Mouse (Mus musculus) CH12.LX (cell line): ENCODE results near the gene Gm17268. TPM values are rescaled to one million over a fixed set of nuclear protein-coding genes. Genes with fewer than 3 reads are reported as not detected.

ENCODE experiments used
- DNase-seq: peaks from one replicate; pipeline ENCODE4 v3.0.0-alpha.2; 2013; ENCODE audit errors: extremely low read depth
- H3K27ac ChIP-seq: 2 replicates; pipeline ENCODE4 v1.5.1; 2012; ENCODE audit warnings: low read depth, mild to moderate bottlenecking, control low read depth, moderate library complexity; ENCODE audit not compliant: insufficient read depth
- H3K27me3 ChIP-seq: replicated peaks from 2 replicates; pipeline ENCODE3; 2012; ENCODE audit warnings: inconsistent platforms
- H3K36me3 ChIP-seq, 2 experiments: replicated peaks in 1 of 2; 2 replicates each; pipeline versions ENCODE3 to v1.6.1; 2012; ENCODE audit warnings: inconsistent platforms in 1 of 2, low read length in 1 of 2, mild to moderate bottlenecking in 1 of 2, mixed read lengths in 1 of 2, moderate library complexity in 1 of 2; ENCODE audit not compliant: control insufficient read depth in 1 of 2, insufficient read depth in 1 of 2
- H3K4me1 ChIP-seq, 2 experiments: 2 replicates each; pipeline ENCODE4 v1.6.1; 2012; ENCODE audit warnings: inconsistent platforms in 1 of 2, moderate library complexity in 1 of 2; ENCODE audit not compliant: insufficient read depth in 2 of 2, control insufficient read depth in 1 of 2
- H3K4me2 ChIP-seq: 2 replicates; pipeline ENCODE4 v1.6.1; 2012; ENCODE audit warnings: low read depth, mild to moderate bottlenecking, control low read depth; ENCODE audit not compliant: poor library complexity, insufficient read depth, severe bottlenecking
- H3K4me3 ChIP-seq, 3 experiments: fragments of 150-350 bp in 1 of 3; sonication (generic) in 1 of 3; replicated peaks in 1 of 3; 2 replicates each; pipeline versions ENCODE3 to v1.5.1; 2011 to 2012; ENCODE audit warnings: low read depth in 2 of 3, low read length in 2 of 3, mild to moderate bottlenecking in 2 of 3, moderate library complexity in 2 of 3, control low read depth in 1 of 3, improper control_type of control experiment in 1 of 3, inconsistent platforms in 1 of 3, mixed read lengths in 1 of 3; ENCODE audit not compliant: poor library complexity in 1 of 3
- H3K79me2 ChIP-seq: replicated peaks from 2 replicates; pipeline ENCODE4 v1.6.1; 2012; ENCODE audit warnings: mild to moderate bottlenecking, moderate library complexity; ENCODE audit not compliant: control insufficient read depth, poor library complexity, insufficient read depth, severe bottlenecking; ENCODE audit errors: extremely low read depth
- H3K9ac ChIP-seq: 2 replicates; pipeline ENCODE4 v1.6.1; 2012; ENCODE audit warnings: low read depth, mild to moderate bottlenecking, control low read depth, moderate library complexity; ENCODE audit not compliant: insufficient read depth
- H3K9me3 ChIP-seq: replicated peaks from 2 replicates; pipeline ENCODE3; 2012; ENCODE audit warnings: low read length, inconsistent platforms, mixed read lengths
- BHLHE40 ChIP-seq: IDR thresholded peaks from 2 replicates; pipeline ENCODE4 v1.6.1; 2011; ENCODE audit warnings: mild to moderate bottlenecking, low read depth, low read length, improper control_type of control experiment
- CHD1 ChIP-seq: IDR thresholded peaks from 2 replicates; pipeline ENCODE4 v1.6.1; 2012; ENCODE audit warnings: low read depth, low read length, improper control_type of control experiment, inconsistent platforms
- E2F4 ChIP-seq: IDR thresholded peaks from 2 replicates; pipeline ENCODE4 v1.6.1; 2011; ENCODE audit warnings: low read depth, low read length, improper control_type of control experiment; ENCODE audit not compliant: insufficient replicate concordance
- ELF1 ChIP-seq: IDR thresholded peaks from 2 replicates; pipeline ENCODE4 v1.6.1; 2014; ENCODE audit warnings: low read depth, mild to moderate bottlenecking, inconsistent platforms, low read length, improper control_type of control experiment
- ETS1 ChIP-seq: conservative IDR thresholded peaks from 2 replicates; pipeline ENCODE4 v1.6.1; 2012; ENCODE audit warnings: low read depth, mild to moderate bottlenecking, inconsistent platforms, low read length, improper control_type of control experiment, moderate library complexity
- GABPA ChIP-seq: IDR thresholded peaks from 2 replicates; pipeline ENCODE4 v1.6.1; 2012; ENCODE audit warnings: low read depth, low read length, improper control_type of control experiment, inconsistent platforms; ENCODE audit not compliant: insufficient replicate concordance
- JUN ChIP-seq: IDR thresholded peaks from 2 replicates; pipeline ENCODE4 v1.6.1; 2011; ENCODE audit warnings: low read depth, mild to moderate bottlenecking, low read length, improper control_type of control experiment, moderate library complexity; ENCODE audit not compliant: insufficient read depth
- KAT2A ChIP-seq: IDR thresholded peaks from 2 replicates; pipeline ENCODE4 v1.6.1; 2012; ENCODE audit warnings: low read length, improper control_type of control experiment, inconsistent platforms; ENCODE audit not compliant: insufficient replicate concordance
- MYC ChIP-seq: IDR thresholded peaks from 2 replicates; pipeline ENCODE4 v1.6.1; 2011; ENCODE audit warnings: low read depth, mild to moderate bottlenecking, improper control_type of control experiment, low read length
- NELFE ChIP-seq: IDR thresholded peaks from 2 replicates; pipeline ENCODE4 v1.6.1; 2011; ENCODE audit warnings: low read depth, low read length, improper control_type of control experiment
- NRF1 ChIP-seq: IDR thresholded peaks from 2 replicates; pipeline ENCODE4 v1.6.1; 2014; ENCODE audit warnings: low read depth, mild to moderate bottlenecking, inconsistent platforms, low read length, improper control_type of control experiment, moderate library complexity
- POLR2A ChIP-seq: IDR thresholded peaks from 2 replicates; pipeline ENCODE4 v1.6.1; 2011; ENCODE audit warnings: low read depth, mild to moderate bottlenecking, improper control_type of control experiment, low read length
- POLR2AphosphoS2 ChIP-seq: IDR thresholded peaks from 2 replicates; pipeline ENCODE4 v1.6.1; 2011; ENCODE audit warnings: low read depth, low read length, improper control_type of control experiment
- RAD21 ChIP-seq: IDR thresholded peaks from 2 replicates; pipeline ENCODE4 v1.6.1; 2011; ENCODE audit warnings: low read depth, mild to moderate bottlenecking, low read length, improper control_type of control experiment, moderate library complexity
- SIN3A ChIP-seq: IDR thresholded peaks from 2 replicates; pipeline ENCODE4 v1.6.1; 2012; ENCODE audit warnings: low read length, improper control_type of control experiment, inconsistent platforms
- TBP ChIP-seq: conservative IDR thresholded peaks from 2 replicates; pipeline ENCODE4 v1.6.1; 2011; ENCODE audit warnings: low read depth, low read length, improper control_type of control experiment
- USF1 ChIP-seq: IDR thresholded peaks from 2 replicates; pipeline ENCODE4 v1.6.1; 2014; ENCODE audit warnings: low read depth, mild to moderate bottlenecking, inconsistent platforms, low read length, improper control_type of control experiment
- dilution Hi-C: fragments of 300-500 bp; cut with MboI; formaldehyde crosslinking; loops from 2 replicates; pipeline ENCODE4 v1.14.3; 2020; ENCODE audit warnings: low sequenced_read_pairs; ENCODE audit not compliant: extremely low pct_unique_long_range_greater_than_20kb, extremely low pct_ligation_motif_present
- in situ Hi-C: fragments of 300-500 bp; cut with MboI; formaldehyde crosslinking; loops from 3 replicates; pipeline ENCODE4 v1.14.3; 2019; ENCODE audit warnings: low sequenced_read_pairs, low pct_ligation_motif_present, low pct_unique_long_range_greater_than_20kb, mixed read lengths
- polyA plus RNA-seq: library from polyadenylated mRNA; unstranded; fragments of >175 nt; gene quantifications from 2 replicates; pipeline ENCODE4 v1.2.1, GENCODE M21; 2012; ENCODE audit warnings: low read depth; ENCODE audit not compliant: insufficient read length
- total RNA-seq, 2 experiments: library from RNA; depleted of rRNA; stranded (reverse); fragments of 300-350 nt in 1 of 2; fragments of >200 nt in 1 of 2; gene quantifications; 2 replicates each; pipeline ENCODE4 v1.2.3; 2012 to 2014

Gene Gm17268
- total and polyA plus RNA-seq, 3 experiments = not detected

DNA sequence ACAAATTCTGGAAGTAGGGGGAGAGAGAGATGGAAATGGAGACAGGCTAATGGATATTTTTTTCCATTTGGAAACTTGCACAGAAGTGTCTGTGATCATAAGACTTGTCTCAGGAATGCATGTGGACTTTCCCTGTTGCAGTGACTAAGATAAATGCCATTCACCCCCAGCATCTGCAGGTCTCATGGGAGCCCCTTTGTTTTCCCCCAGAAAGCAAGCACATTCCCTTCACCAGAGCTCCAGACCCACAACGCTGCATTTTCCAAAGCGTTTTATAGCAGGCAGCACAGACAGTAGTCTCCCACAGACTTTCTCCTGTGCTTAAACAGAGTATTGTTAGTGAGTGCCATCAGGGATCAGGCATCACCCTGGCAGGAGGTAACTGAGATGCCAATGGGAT lies 19.0 kb downstream of the Gm17268 start:
- no peaks in the 10 kb centered on the region for H3K9me3 ChIP-seq
- peaks cover 18 to 72% of the 10 kb centered on the region in 2 experiments; a peak in 3 of 4 replicates for H3K4me1 ChIP-seq
- dilution Hi-C loops = no loop called here

DNA sequence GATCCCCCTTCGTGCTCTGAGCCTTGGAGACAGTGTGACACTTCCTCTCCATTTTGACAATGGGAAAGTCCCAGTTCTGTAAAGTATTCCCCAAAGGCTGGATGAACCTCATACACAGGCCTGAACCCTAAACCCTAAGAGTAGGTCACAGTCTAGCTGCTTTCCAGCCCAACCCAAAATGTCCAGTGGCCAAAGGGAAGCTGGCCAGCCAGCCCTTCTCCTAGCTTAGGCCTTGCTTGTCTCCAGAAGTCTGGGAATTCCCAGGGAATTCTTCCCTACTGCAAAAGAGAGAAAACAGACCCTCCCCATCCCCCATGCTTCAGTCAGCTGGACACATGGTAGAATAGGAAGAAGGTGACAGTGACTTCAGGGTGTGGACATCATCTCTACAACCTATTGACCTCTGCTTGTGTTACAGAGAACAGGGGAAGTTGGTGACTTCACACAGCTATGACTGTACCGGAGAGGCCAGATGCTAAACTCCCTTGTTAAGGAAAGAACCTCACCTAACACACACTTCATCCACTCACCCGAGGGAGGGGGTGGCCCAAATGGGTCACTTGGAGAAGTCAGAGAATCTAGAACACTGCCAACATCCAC lies 22.1 kb downstream of the Gm17268 start:
- no peak overlapping the region for H3K9ac ChIP-seq
- in situ Hi-C loops (no loop called here), dilution Hi-C loops (no loop called here)
- H3K27me3 ChIP-seq = no peaks in the 10 kb centered on the region
- no peak overlapping the region for H3K27ac ChIP-seq
- H3K79me2 ChIP-seq = no peaks in the 10 kb centered on the region
- no peak for TF ChIP-seq GABPA
- 0 out of 2 replicates have a peak, but pooled peaks have one; percentile 22 for TF ChIP-seq ETS1
- H3K36me3 ChIP-seq = no peaks in the 10 kb centered on the region
- peak; percentile 35 for DNase-seq
- peaks cover 13 to 54% of the 10 kb centered on the region in 2 experiments; a peak in 3 of 4 replicates for H3K4me1 ChIP-seq
- H3K9me3 ChIP-seq = no peaks in the 10 kb centered on the region
- no peak overlapping the region for H3K4me3 ChIP-seq
- no peak overlapping the region for H3K4me2 ChIP-seq

More for the DNA sequence above, 19.0 kb downstream of the Gm17268 start:
- H3K9ac ChIP-seq = no peak overlapping the region
- no peak overlapping the region for H3K4me2 ChIP-seq
- H3K36me3 ChIP-seq = no peaks in the 10 kb centered on the region
- in situ Hi-C loops = no loop called here
- no peak overlapping the region for H3K27ac ChIP-seq
- no peak for DNase-seq
- H3K4me3 ChIP-seq = no peak overlapping the region
- no peaks in the 10 kb centered on the region for H3K27me3 ChIP-seq
- H3K79me2 ChIP-seq = no peaks in the 10 kb centered on the region
- TF ChIP-seq MYC (no peak), NELFE (no peak), POLR2AphosphoS2 (no peak), RAD21 (no peak), GABPA (no peak), E2F4 (no peak), CHD1 (no peak), JUN (no peak), BHLHE40 (no peak), NRF1 (no peak), POLR2A (no peak), SIN3A (no peak), ELF1 (no peak), KAT2A (no peak), TBP (no peak), USF1 (no peak)
